Mouse (Mus musculus): ENCODE data around the gene Dip2c. TPM values are rescaled to one million over a fixed set of nuclear protein-coding genes. Genes with fewer than 3 reads are reported as not detected.

The Dip2c gene
- 1 to 10 TPM in 1 of 2 experiments, under 1 TPM in 1; 0.86 to 1.9 TPM for polyA plus RNA-seq (2017; shearing (Covaris generic))

DNA sequence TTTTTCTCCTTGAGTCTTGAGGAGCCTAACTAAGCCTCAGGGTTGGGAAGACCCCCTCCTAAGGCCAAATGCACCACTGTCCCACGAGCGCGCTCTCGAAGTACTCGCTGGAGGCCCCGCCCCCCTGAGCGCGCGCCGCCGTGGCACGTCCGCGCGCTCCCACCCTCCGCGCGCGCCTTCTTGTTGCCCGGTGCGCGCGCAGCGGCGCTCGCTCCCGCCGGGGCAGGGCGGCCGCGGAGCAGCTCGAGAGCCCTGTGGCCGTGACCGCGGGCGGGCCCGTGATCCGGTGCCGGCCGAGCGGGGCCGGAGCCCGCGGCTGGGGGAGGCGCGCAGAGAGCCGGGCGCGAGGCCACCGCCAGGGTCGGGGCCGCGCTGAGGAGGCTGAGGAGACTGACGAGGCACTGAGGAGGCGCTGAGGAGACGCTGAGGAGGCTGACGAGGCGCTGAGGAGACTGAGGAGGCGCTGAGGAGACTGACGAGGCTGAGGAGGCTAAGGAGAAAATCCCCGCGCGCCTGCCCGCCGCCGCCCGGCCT is at the start of gene Dip2c:
Gene Dip2c (plus strand): TSS at position 207 of the 534 bp plus-strand sequence.

Other genes starting within 250 kb of the Dip2c start
- gene Larp4b, start 182.6 kb upstream of the Dip2c start, polyA plus RNA-seq (2017; shearing (Covaris generic)) = 10 to 100 TPM; 54.1 to 67.1 TPM